Mouse (Mus musculus) hindbrain, embryonic 16.5 days (tissue): ENCODE data around the gene Gse1. TPM values are rescaled to one million over a fixed set of nuclear protein-coding genes. Genes with fewer than 3 reads are reported as not detected.

Source experiments
- ATAC-seq: fragments of 200-750 bp; cut with Nextera tagmentation; 2 replicates; pipeline ENCODE4 v1.8.0; 2017; ENCODE audit warnings: moderate TSS enrichment, moderate library complexity
- H3K27ac ChIP-seq: fragments of 300-500 bp; sonication (generic); 2 replicates; pipeline ENCODE4 v1.5.1; 2014; ENCODE audit warnings: low read depth, mild to moderate bottlenecking, control low read depth, low read length, moderate library complexity
- H3K27me3 ChIP-seq: fragments of 300-500 bp; sonication (generic); replicated peaks from 2 replicates; pipeline ENCODE4 v1.6.1; 2014; ENCODE audit warnings: low read length; ENCODE audit not compliant: control insufficient read depth, insufficient read depth
- H3K36me3 ChIP-seq: fragments of 300-500 bp; sonication (generic); 2 replicates; pipeline ENCODE4 v1.6.1; 2014; ENCODE audit warnings: mild to moderate bottlenecking, low read length, moderate library complexity, mixed read lengths; ENCODE audit not compliant: control insufficient read depth, insufficient read depth
- H3K4me1 ChIP-seq: fragments of 300-500 bp; sonication (generic); 2 replicates; pipeline ENCODE4 v1.6.1; 2014; ENCODE audit warnings: low read depth, low read length; ENCODE audit not compliant: control insufficient read depth, insufficient read depth
- H3K4me2 ChIP-seq: fragments of 300-500 bp; sonication (generic); 2 replicates; pipeline ENCODE4 v1.6.1; 2014; ENCODE audit warnings: mild to moderate bottlenecking, low read length, control low read depth, moderate library complexity
- H3K4me3 ChIP-seq: fragments of 300-500 bp; sonication (generic); 2 replicates; pipeline ENCODE4 v1.5.1; 2014; ENCODE audit warnings: mild to moderate bottlenecking, low read length, control low read depth, moderate library complexity
- H3K9ac ChIP-seq: fragments of 300-500 bp; sonication (generic); 2 replicates; pipeline ENCODE4 v1.6.1; 2014; ENCODE audit warnings: low read depth, mild to moderate bottlenecking, control low read depth, low read length, moderate library complexity
- H3K9me3 ChIP-seq: fragments of 300-500 bp; sonication (generic); 2 replicates; pipeline ENCODE4 v1.6.1; 2014; ENCODE audit warnings: mild to moderate bottlenecking, low read length, moderate library complexity; ENCODE audit not compliant: control insufficient read depth
- WGBS: fragments of 180-500 bp; shearing (Covaris S2); extraction: QIAGEN DNeasy Blood & Tissue Kit; methylation state at CpG from one replicate; pipeline ENCODE4 v1.1.7; 2014; 5-methylcytosine and 5-hydroxymethylcytosine counted together
- polyA plus RNA-seq: library from polyadenylated mRNA; unstranded; fragments of >200 nt; fragmentation: Nextera tagmentation; extraction: Ambion mirVana; gene quantifications from 2 replicates; pipeline ENCODE4 v1.2.1, GENCODE M21; 2015

Gse1 gene
- polyA plus RNA-seq, 1 experiment from 2014 or later, result 10.7 TPM

- Histone ChIP-seq H3K4me2 (no peak overlapping the region), H3K9me3 (no peaks in the 10 kb centered on the region), H3K27me3 (no peaks in the 10 kb centered on the region), H3K4me1 (peaks cover 17% of the 10 kb centered on the region), H3K9ac (no peak overlapping the region), H3K36me3 (no peaks in the 10 kb centered on the region), H3K27ac (no peak overlapping the region), H3K4me3 (no peak overlapping the region)
- ATAC-seq, result no peak
- WGBS, result 89% methylated on average over 11 of the region's 11 CpGs
These were observed 250.5 kb downstream of the Gse1 start for GRCm38 (mm10) chr8:120478754-120479153.

GRCm38 (mm10) chr8:120479691-120480090 is 251.4 kb downstream of the Gse1 start:
- Histone ChIP-seq H3K36me3 (no peaks in the 10 kb centered on the region), H3K4me1 (peaks cover 26% of the 10 kb centered on the region), H3K4me2 (no peak overlapping the region), H3K27ac (no peak overlapping the region), H3K9ac (no peak overlapping the region), H3K9me3 (no peaks in the 10 kb centered on the region), H3K27me3 (no peaks in the 10 kb centered on the region), H3K4me3 (no peak overlapping the region)
- ATAC-seq, result no peak
- WGBS, result 90% methylated on average over 4 of the region's 4 CpGs

GRCm38 (mm10) chr8:120482015-120482689 is 253.9 kb downstream of the Gse1 start:
- no peak overlapping the region for H3K9ac ChIP-seq
- WGBS, result 77% methylated on average over 9 of the region's 9 CpGs
- H3K4me1 ChIP-seq, result peaks cover 35% of the 10 kb centered on the region
- no peak overlapping the region for H3K27ac ChIP-seq
- H3K27me3 ChIP-seq, result no peaks in the 10 kb centered on the region
- no peak for ATAC-seq
- H3K9me3 ChIP-seq, result no peaks in the 10 kb centered on the region
- no peak overlapping the region for H3K4me2 ChIP-seq
- no peak overlapping the region for H3K4me3 ChIP-seq
- no peaks in the 10 kb centered on the region for H3K36me3 ChIP-seq

GRCm38 (mm10) chr8:120484460-120484859 is 256.2 kb downstream of the Gse1 start:
- no peaks in the 10 kb centered on the region for H3K9me3 ChIP-seq
- H3K4me2 ChIP-seq, result no peak overlapping the region
- peak overlapping the region; percentile 67 for H3K27ac ChIP-seq
- 20% methylated on average over 6 of the region's 6 CpGs for WGBS
- peak overlapping the region; percentile 45 for H3K9ac ChIP-seq
- no peak overlapping the region for H3K4me3 ChIP-seq
- no peaks in the 10 kb centered on the region for H3K36me3 ChIP-seq
- H3K4me1 ChIP-seq, result peaks cover 32% of the 10 kb centered on the region
- no peak for ATAC-seq
- no peaks in the 10 kb centered on the region for H3K27me3 ChIP-seq

- ATAC-seq, result peak; percentile 46
- no peaks in the 10 kb centered on the region for H3K36me3 ChIP-seq
- no peak overlapping the region; the same call in 1 of the 2 replicates for H3K9ac ChIP-seq
- H3K27me3 ChIP-seq, result no peaks in the 10 kb centered on the region
- H3K4me2 ChIP-seq, result no peak overlapping the region
- peak overlapping the region; percentile 67 for H3K27ac ChIP-seq
- WGBS, result 27% methylated on average over 5 of the region's 6 CpGs
- no peak overlapping the region for H3K4me3 ChIP-seq
- peaks cover 35% of the 10 kb centered on the region for H3K4me1 ChIP-seq
- no peaks in the 10 kb centered on the region for H3K9me3 ChIP-seq
These were observed 256.9 kb downstream of the Gse1 start for GRCm38 (mm10) chr8:120485116-120485515.

DNA sequence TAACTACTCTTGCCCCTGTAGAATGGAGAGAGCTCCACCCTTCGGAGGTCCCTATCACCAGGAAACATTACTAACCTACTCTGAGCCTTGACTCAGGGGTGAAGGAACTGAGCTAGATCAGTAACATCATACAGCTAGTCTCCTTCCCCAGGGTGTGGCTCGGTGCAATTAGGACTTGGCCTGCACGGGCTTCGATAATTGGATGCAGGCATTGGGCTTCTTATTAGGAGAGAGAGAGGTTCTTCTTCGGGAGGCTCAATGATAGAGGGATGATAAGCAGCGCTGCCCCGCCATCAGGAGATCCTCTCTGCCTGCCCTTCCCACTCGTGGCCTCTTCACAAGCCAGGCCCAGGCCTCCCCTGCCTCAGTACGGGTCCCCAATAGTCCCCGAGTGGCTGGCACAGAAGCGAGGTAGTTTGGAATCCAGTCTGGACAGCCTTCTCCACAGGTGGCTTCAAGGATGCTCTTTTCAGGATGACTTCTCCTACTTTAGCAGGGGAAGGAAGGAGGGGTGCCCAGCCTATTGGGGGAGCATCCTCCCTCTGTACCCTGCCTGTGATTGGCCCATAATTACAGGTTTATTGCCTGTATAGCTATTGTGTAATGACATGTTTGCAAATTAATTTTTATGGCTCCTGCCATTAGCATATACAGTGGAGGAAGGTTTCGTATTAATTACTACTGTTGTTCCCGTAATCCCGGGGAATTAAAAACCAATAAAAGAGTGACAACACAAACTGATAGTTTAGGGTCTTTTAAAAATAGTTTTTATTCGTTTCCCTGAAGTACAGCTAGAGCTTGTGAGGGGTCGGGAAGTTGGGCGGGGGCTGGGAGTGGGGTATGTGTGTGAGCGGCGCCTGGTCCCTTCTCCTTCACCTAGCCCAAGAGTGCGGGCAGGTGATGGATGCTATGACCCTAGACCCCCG is 257.6 kb downstream of the Gse1 start:
- 21% methylated on average over 21 of the region's 21 CpGs for WGBS
- no peaks in the 10 kb centered on the region for H3K36me3 ChIP-seq
- no peaks in the 10 kb centered on the region for H3K9me3 ChIP-seq
- H3K4me2 ChIP-seq, result peak overlapping the region; percentile 94
- H3K9ac ChIP-seq, result peak overlapping the region; percentile 88
- H3K4me3 ChIP-seq, result peak overlapping the region; percentile 83
- ATAC-seq, result peak; percentile 8; the same call in 1 of the 2 replicates
- peaks cover 42% of the 10 kb centered on the region for H3K4me1 ChIP-seq
- H3K27me3 ChIP-seq, result no peaks in the 10 kb centered on the region
- H3K27ac ChIP-seq, result peak overlapping the region; percentile 100

DNA sequence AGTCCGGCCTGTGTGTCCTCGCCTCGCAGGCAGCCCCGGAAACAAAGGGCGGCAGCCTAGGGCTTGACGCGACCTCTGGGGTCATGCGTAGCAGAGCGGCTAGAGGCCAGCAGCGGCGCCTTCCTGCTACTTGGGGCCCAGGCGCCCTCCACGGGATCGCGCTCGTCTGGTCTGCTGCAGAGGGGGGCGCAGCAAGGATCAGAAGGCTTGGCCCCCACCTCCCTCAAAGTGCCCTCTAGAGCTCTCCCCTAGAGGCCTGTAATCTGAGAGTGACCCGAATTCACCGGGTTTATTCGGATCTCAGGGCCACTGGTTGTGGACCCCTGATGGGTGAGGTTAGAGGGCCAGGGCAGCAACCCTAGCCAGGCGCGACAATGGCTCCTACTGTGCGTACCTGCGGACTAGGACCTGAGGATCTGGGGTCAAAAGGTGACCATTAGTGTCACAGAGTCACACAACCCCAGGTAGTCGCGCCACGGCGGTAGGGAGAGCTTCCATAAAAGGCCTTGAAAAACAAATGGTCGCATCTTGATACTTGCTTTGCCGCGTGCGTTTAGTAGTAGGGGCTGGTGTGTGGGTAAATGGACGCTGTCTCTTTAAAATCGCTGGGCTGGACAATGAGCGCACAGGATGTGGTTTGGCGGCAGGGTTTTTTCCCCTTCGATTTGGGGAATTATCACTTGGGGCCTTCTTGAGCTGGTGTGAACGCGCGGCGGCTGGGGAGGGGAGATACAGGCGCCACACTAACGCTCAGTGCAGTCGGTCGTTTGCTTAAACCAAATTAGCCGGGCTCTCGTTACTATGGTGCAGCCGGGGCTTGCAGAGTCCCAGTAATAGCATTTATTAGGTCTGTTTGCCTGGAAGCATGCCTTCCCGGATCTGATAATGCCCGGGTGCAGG is 258.5 kb downstream of the Gse1 start:
- peaks cover 51% of the 10 kb centered on the region for H3K4me1 ChIP-seq
- no peaks in the 10 kb centered on the region for H3K27me3 ChIP-seq
- H3K36me3 ChIP-seq, result no peaks in the 10 kb centered on the region
- no peaks in the 10 kb centered on the region for H3K9me3 ChIP-seq
- H3K27ac ChIP-seq, result peak overlapping the region; percentile 100
- peak; percentile 16 for ATAC-seq
- peak overlapping the region; percentile 94 for H3K4me2 ChIP-seq
- WGBS, result 1% methylated on average over 49 of the region's 50 CpGs
- H3K9ac ChIP-seq, result peak overlapping the region; percentile 88
- peak overlapping the region; percentile 83 for H3K4me3 ChIP-seq

- H3K27me3 ChIP-seq, result no peaks in the 10 kb centered on the region
- H3K9ac ChIP-seq, result peak overlapping the region; percentile 88
- peaks cover 58% of the 10 kb centered on the region for H3K4me1 ChIP-seq
- no peaks in the 10 kb centered on the region for H3K36me3 ChIP-seq
- peak overlapping the region; percentile 100 for H3K27ac ChIP-seq
- under 1% methylated on average over 30 of the region's 34 CpGs for WGBS
- H3K9me3 ChIP-seq, result no peaks in the 10 kb centered on the region
- peak overlapping the region; percentile 83 for H3K4me3 ChIP-seq
- ATAC-seq, result peak; percentile 12
- H3K4me2 ChIP-seq, result peak overlapping the region; percentile 94
These were observed 259.1 kb downstream of the Gse1 start for GRCm38 (mm10) chr8:120487377-120487728.
